Mouse (Mus musculus) midbrain, embryonic 10.5 days (tissue): ENCODE results near the gene Lingo1. TPM values are rescaled to one million over a fixed set of nuclear protein-coding genes. Genes with fewer than 3 reads are reported as not detected.

ENCODE experiments used
- DNase-seq: peaks from one replicate; pipeline ENCODE4 v3.0.0-alpha.2; 2017; ENCODE audit warnings: low spot score
- H3K27ac ChIP-seq: fragments of 300-500 bp; sonication (generic); replicated peaks from 2 replicates; pipeline ENCODE4 v1.5.1; 2016; ENCODE audit warnings: mild to moderate bottlenecking
- H3K27me3 ChIP-seq: fragments of 300-500 bp; sonication (generic); 2 replicates; pipeline ENCODE4 v1.6.1; 2016; ENCODE audit warnings: low read depth, mild to moderate bottlenecking; ENCODE audit not compliant: poor library complexity, severe bottlenecking
- H3K36me3 ChIP-seq: fragments of 300-500 bp; sonication (generic); 2 replicates; pipeline ENCODE4 v1.6.1; 2016; ENCODE audit warnings: mild to moderate bottlenecking, moderate library complexity
- H3K4me1 ChIP-seq: fragments of 300-500 bp; sonication (generic); 2 replicates; pipeline ENCODE4 v1.6.1; 2016
- H3K4me3 ChIP-seq: fragments of 300-500 bp; sonication (generic); 2 replicates; pipeline ENCODE4 v1.5.1; 2016; ENCODE audit warnings: mild to moderate bottlenecking, moderate library complexity
- H3K9me3 ChIP-seq: fragments of 300-500 bp; sonication (generic); replicated peaks from 2 replicates; pipeline ENCODE4 v1.6.1; 2016; ENCODE audit warnings: mild to moderate bottlenecking
- WGBS: fragments of 180-500 bp; shearing (Covaris S2); methylation state at CpG from one replicate; pipeline ENCODE4 v1.1.7; 2016; 5-methylcytosine and 5-hydroxymethylcytosine counted together
- polyA plus RNA-seq: library from polyadenylated mRNA; unstranded; fragments of >200 nt; fragmentation: Nextera tagmentation; extraction: Ambion mirVana; gene quantifications from 2 replicates; pipeline ENCODE4 v1.2.1, GENCODE M21; 2016

Lingo1 gene
- polyA plus RNA-seq, 1 experiment from 2014 or later = 2.8 TPM

DNA sequence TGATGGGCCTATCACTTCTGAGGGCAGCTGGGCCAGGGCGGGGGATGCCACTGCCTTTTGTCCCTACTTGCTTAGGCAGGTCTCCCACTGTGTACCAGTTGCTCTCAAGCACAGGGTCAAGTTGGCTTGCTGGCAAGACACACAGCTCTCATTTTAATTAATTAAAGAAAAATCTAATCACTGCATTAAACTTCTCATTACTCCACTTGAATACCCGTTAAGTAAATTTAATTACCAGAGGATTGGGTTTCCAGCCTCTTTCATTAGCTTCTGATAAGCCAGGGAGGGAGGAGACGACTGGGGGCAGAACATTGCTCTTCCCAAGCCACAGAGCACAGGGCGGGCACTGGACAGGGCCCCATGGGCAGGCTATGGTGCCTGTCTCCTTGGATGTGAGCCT is 113.4 kb downstream of the Lingo1 start:
- 51% methylated on average over 4 of the region's 4 CpGs for WGBS

DNA sequence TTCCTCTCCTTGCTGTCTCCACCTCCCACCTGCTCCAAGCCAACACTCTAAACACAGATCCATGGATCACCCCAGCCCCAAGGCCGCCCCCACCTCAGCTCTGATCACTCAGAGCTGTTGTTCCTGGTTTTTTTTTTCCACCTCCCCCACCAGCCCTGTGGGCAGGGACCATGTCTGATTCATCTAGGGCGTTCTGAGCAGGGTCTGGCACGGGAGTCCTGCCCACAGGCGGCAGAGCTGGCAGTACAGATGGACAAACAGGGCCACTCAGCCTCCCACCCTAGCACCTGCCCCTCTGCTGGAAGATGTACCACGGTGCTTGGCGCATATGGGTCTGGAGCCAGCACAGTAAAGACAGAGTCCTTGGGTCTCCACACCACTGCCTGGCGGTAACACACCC is 114.3 kb downstream of the Lingo1 start:
- 87% methylated on average over 7 of the region's 7 CpGs for WGBS
- no peak overlapping the region for H3K4me3 ChIP-seq

More for the DNA sequence above, 113.4 kb downstream of the Lingo1 start:
- DNase-seq = no peak
- H3K4me1 ChIP-seq = peaks cover 22% of the 10 kb centered on the region
- no peaks in the 10 kb centered on the region for H3K9me3 ChIP-seq
- no peak overlapping the region for H3K4me3 ChIP-seq
- H3K27ac ChIP-seq = no peak overlapping the region
- no peaks in the 10 kb centered on the region for H3K27me3 ChIP-seq
- no peaks in the 10 kb centered on the region for H3K36me3 ChIP-seq

DNA sequence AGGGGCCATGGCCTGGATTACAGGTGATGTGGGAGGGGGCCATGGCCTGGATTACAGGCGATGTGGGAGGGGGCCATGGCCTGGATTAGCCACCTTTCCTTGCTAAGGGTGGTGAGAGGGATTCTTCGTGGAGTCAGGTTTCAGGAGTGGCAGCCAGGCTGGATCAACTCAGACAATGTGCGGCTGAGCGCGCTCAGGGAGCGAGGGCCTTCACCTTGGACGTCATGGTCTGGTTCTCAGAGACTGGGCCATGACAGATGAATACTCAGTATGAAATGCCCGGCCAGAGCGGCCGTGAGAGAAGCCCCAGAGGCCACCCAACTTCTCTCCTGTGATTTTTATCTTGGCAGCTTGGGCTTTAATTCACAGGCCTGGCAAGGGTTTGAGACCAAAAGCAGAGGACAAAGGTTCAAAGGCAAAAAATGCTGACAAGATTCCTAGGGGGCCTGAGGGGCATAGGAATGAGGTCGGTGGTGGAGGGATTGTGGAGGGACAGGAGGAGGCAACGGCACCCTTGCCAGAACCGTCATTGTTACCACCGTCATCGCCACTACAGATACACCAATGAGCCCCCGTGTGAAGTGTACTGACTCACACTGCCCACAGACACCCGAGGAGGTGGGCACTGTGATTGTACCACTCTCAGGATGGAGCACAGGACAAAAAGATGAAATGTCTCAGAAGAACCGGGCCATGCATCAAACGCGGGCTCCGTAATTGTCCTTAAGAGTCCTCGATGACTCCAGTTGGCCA is 117.2 kb downstream of the Lingo1 start:
- no peak for DNase-seq
- H3K36me3 ChIP-seq = no peaks in the 10 kb centered on the region
- no peak overlapping the region for H3K4me3 ChIP-seq
- no peaks in the 10 kb centered on the region for H3K27me3 ChIP-seq
- H3K27ac ChIP-seq = no peak overlapping the region
- H3K9me3 ChIP-seq = no peaks in the 10 kb centered on the region
- peaks cover 8% of the 10 kb centered on the region for H3K4me1 ChIP-seq
- 93% methylated on average over 22 of the region's 22 CpGs for WGBS

More for the DNA sequence above, 114.3 kb downstream of the Lingo1 start:
- Histone ChIP-seq H3K4me1 (peaks cover 19% of the 10 kb centered on the region), H3K9me3 (no peaks in the 10 kb centered on the region), H3K36me3 (no peaks in the 10 kb centered on the region), H3K27ac (0 out of 2 replicates have a peak overlapping the region, but pooled peaks have one; percentile 9), H3K27me3 (no peaks in the 10 kb centered on the region)
- DNase-seq = no peak

DNA sequence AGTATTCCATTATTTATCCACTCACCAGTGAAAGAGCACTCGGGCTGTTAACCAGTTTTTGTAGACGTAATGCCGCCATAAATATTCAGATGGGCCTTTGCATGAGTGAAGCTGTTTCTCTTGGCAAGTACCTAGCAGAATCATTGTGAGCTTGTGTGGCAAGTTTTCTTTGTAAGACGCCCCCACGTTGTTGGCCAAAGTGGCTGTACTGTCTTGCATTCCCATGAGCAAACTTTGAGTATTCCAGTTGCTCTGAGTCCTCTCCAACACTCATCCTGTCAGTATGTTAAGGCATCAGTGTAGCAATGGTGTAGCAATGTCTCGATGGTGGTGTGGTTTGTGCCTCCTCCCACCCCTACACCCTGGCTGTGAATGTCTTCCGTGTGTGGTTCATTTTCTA is 120.6 kb downstream of the Lingo1 start:
- no peaks in the 10 kb centered on the region for H3K27me3 ChIP-seq
- DNase-seq = no peak
- H3K27ac ChIP-seq = no peak overlapping the region
- H3K36me3 ChIP-seq = no peaks in the 10 kb centered on the region
- WGBS = 87% methylated on average over 7 of the region's 7 CpGs
- H3K4me1 ChIP-seq = no peaks in the 10 kb centered on the region
- no peak overlapping the region for H3K4me3 ChIP-seq
- H3K9me3 ChIP-seq = no peaks in the 10 kb centered on the region

DNA sequence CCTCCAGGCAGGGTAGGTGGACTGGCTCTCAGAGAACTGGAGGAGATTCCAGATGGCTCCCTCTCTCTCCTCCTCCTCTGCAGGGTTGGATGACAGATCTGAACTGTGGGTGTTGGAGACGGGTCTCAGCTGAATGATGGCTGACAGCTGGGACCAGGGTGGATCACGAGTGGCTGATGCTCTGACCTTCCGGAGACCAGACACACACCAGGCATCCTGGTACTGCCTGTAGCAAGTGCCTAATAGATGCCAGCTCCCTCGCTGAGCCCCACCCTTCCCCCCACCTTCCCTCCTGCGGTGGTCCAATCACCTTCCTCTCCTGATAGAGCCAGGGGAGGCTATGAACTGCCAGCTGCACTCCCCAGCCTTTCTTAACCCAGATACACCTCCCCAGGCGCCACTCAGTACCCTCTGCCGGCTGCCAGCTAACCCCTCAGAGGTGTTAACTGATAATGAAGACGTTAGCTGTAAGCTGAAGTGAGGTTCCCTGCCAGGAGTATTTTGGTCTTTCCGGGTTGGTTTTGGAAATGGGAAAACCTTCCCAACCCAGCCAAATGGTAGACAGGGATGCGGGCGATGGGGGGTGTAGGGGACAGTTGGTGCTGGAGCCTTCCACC is 126.6 kb downstream of the Lingo1 start:
- Histone ChIP-seq H3K9me3 (no peaks in the 10 kb centered on the region), H3K36me3 (no peaks in the 10 kb centered on the region), H3K27ac (no peak overlapping the region), H3K4me3 (no peak overlapping the region), H3K4me1 (peaks cover 3% of the 10 kb centered on the region; the same call in 1 of the 2 replicates), H3K27me3 (no peaks in the 10 kb centered on the region)
- WGBS = 56% methylated on average over 11 of the region's 11 CpGs
- DNase-seq = no peak

DNA sequence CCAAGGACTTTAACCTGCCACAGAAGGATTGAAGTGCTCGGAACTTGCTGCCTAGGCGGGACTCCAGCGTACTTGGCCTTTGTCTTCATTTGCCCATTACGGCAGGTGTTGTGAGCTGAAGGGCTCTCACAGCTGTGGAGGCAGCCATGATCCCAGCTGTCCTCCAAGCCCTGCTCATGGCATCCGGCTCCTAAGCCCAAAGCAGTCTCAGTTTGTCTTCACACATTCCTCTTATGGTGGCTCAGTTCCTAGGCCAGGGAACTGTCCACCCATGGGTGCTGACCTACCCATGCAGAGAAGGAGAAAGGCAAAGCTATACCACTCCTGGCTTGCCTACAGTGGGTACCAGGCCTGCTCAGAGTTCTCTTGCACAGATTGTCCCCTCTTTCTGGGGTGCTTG is 132.1 kb downstream of the Lingo1 start:
- no peak for DNase-seq

DNA sequence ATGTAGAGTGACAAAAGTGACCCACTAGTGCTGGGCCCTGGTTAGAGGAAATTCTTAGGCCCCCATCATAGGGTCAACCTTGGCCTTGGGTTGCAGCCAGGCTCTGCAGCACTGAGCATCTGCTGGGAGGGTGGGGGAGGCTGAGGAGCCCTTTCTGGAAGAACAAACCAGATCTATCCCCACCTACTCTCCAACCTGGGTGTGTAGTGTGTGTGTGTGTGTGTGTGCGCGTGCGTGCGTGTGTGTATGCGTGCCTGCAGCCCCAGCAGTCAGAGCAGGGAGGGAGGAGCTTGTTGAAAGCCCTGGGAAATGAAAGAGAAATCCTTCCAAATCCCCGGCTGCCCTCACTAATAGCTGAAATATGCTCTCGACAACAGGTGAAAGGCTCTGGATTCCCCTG is 133.3 kb downstream of the Lingo1 start:
- H3K9me3 ChIP-seq = no peaks in the 10 kb centered on the region
- 87% methylated on average over 7 of the region's 7 CpGs for WGBS
- peaks cover 4% of the 10 kb centered on the region; the same call in 1 of the 2 replicates for H3K4me1 ChIP-seq
- H3K27ac ChIP-seq = no peak overlapping the region
- no peak for DNase-seq
- H3K4me3 ChIP-seq = no peak overlapping the region
- no peaks in the 10 kb centered on the region for H3K27me3 ChIP-seq
- H3K36me3 ChIP-seq = no peaks in the 10 kb centered on the region

More for the DNA sequence above, 132.1 kb downstream of the Lingo1 start:
- Histone ChIP-seq H3K27me3 (no peaks in the 10 kb centered on the region), H3K4me1 (peaks cover 3% of the 10 kb centered on the region; the same call in 1 of the 2 replicates), H3K27ac (0 out of 2 replicates have a peak overlapping the region, but pooled peaks have one; percentile 30), H3K9me3 (no peaks in the 10 kb centered on the region), H3K36me3 (no peaks in the 10 kb centered on the region), H3K4me3 (no peak overlapping the region)
- 81% methylated on average over 5 of the region's 5 CpGs for WGBS

DNA sequence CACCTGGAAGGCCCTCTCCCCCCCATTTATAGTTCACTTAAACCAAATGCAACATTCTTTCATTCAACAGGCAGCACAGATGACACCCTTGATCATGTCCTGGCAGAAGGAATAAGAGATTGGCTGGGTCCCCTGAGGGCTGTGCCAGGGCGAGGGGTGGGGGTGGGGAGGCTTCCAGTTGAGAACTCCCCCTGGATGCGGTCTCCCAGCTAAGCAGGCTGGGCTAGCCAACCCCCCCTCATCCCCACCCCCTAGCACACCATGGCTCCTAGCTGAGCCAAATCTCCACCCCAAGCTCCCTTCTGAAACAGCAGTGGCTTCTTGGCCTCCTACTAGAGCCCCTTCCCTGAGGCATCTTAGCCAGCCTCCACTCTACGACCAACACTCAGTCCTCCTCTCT is 133.9 kb downstream of the Lingo1 start:
- Histone ChIP-seq H3K4me1 (peaks cover 6% of the 10 kb centered on the region; the same call in 1 of the 2 replicates), H3K9me3 (no peaks in the 10 kb centered on the region), H3K36me3 (no peaks in the 10 kb centered on the region), H3K27me3 (no peaks in the 10 kb centered on the region), H3K27ac (no peak overlapping the region), H3K4me3 (no peak overlapping the region)
- WGBS = 80% methylated on average over 3 of the region's 3 CpGs
- DNase-seq = no peak

DNA sequence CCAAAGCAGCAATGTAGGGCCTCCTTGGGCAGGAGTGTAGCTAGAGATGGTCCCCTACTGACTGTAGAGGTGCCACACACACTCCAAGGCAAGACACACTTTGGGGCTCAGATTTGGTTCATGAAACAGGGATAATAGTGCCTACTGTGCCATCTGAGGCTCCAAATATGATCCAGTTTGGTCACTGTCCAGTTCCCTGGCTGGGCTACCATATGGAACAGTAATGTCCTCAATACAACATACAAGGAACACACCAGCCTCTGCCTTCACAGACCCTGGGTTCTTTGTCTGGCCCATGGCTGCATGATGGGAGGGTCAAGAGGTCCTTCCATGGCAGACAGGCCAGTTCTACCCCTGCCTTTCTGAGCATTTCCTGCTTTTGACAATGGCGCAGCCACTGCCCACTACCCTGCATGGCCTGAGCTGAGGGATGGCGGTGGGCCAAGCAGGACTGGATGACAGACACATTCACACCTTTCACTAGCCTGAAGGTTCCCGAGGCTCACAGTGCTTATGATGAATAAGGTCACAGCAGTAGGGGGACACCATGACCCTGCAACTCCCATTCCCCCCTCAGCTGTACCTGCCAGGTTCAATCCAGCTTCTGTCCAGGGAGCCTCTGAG is 134.9 kb downstream of the Lingo1 start:
- H3K9me3 ChIP-seq = no peaks in the 10 kb centered on the region
- H3K27me3 ChIP-seq = no peaks in the 10 kb centered on the region
- H3K27ac ChIP-seq = no peak overlapping the region
- 86% methylated on average over 3 of the region's 3 CpGs for WGBS
- no peaks in the 10 kb centered on the region for H3K36me3 ChIP-seq
- H3K4me1 ChIP-seq = peaks cover 13% of the 10 kb centered on the region
- H3K4me3 ChIP-seq = no peak overlapping the region
- no peak for DNase-seq

DNA sequence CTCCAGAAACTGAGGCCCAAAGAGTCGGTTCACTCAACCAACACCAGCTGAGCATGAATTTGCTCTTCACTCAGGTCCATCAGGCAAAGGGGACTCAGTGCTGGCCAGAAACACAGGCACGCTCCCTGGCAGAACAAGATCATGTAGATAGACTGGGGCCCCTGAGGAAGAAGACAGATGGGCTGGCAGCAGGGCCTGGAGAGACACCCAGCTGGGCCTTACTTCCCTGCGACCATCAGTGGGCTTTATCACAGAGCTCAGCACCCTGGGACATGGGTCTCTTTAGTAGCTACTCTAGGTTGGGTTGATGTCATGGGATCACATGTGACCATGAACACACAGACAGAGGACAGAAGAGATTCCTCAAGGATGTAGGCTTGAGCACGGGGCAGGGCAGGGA is 137.7 kb downstream of the Lingo1 start:
- Histone ChIP-seq H3K27ac (no peak overlapping the region), H3K36me3 (no peaks in the 10 kb centered on the region), H3K4me3 (no peak overlapping the region), H3K4me1 (peaks cover 30% of the 10 kb centered on the region), H3K27me3 (no peaks in the 10 kb centered on the region), H3K9me3 (no peaks in the 10 kb centered on the region)
- WGBS = 89% methylated on average over 4 of the region's 4 CpGs
- DNase-seq = no peak

DNA sequence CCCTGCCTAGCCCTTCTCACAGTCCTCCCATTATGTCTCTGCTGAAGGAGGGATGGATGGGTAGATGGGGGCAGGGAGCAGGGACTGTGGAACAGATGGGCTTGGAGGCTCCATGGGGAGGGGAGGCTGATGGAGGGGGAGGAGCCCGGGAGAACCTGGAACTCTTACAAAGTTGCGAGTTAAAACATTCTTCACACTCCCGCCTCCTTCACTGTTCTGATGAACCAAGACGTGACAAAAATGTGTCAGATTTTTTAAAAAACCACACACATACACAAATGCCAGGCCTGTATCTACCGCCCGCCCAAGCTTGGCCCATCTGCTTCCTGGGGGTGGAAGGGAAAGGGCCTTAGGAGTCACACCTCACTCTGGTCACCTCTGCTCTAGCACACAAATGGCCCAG is 138.3 kb downstream of the Lingo1 start:
- no peaks in the 10 kb centered on the region for H3K36me3 ChIP-seq
- H3K27me3 ChIP-seq = no peaks in the 10 kb centered on the region
- no peak overlapping the region for H3K4me3 ChIP-seq
- no peak overlapping the region for H3K27ac ChIP-seq
- no peaks in the 10 kb centered on the region for H3K9me3 ChIP-seq
- 86% methylated on average over 6 of the region's 6 CpGs for WGBS
- H3K4me1 ChIP-seq = peaks cover 30% of the 10 kb centered on the region
- no peak for DNase-seq

DNA sequence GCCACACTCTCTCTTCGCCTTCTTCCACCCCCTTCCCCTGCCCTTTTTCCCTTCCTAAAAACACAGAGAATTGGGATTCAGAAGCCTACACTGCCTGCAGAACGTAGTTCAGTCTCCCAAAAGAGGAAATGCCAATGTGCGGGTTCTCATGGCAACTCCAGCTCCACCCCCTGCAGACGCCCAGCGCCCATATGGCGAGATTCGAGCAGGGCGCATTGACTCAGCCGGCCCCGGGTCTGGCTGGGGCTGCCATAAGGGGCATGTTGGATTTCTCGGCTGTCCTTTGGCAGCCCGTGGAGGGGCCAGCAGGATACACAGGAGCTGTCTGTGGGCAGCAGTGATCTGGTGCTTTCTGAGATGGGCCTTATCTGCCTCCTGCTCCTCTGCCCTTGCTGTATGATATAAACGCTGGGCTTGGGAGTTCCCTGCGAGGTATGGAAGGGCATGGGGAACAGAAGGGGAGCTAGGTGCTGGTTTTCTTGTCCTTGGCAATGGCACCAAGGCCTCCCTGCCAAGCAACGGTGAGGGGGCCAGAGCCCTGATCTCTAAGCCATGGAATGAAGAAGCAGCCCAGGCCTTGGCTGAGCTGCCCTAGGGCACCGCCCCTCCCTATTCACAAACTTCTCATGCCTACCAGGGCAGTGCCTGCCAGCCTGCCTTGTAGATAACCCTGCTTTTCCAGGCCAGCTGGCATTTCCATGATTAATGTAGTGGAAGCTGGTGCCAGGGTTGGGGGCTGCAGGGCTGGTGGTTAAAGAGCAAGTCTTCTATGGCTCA is 139.3 kb downstream of the Lingo1 start:
- H3K9me3 ChIP-seq = no peaks in the 10 kb centered on the region
- H3K27ac ChIP-seq = peak overlapping the region; percentile 43; the same call in 1 of the 2 replicates
- H3K27me3 ChIP-seq = no peaks in the 10 kb centered on the region
- no peak overlapping the region for H3K4me3 ChIP-seq
- 70% methylated on average over 16 of the region's 16 CpGs for WGBS
- peaks cover 30% of the 10 kb centered on the region for H3K4me1 ChIP-seq
- no peaks in the 10 kb centered on the region for H3K36me3 ChIP-seq
- peak; percentile 17 for DNase-seq
